Mouse (Mus musculus) neural tube, embryonic 11.5 days (tissue): ENCODE data around the gene Slc30a3. TPM values are rescaled to one million over a fixed set of nuclear protein-coding genes. Genes with fewer than 3 reads are reported as not detected.
A peak's percentile ranks its signal among the peaks of the same experiment; 100 is the strongest.

Source experiments
- ATAC-seq: fragments of 200-750 bp; cut with Nextera tagmentation; 2 replicates; pipeline ENCODE4 v1.8.0; 2017; ENCODE audit warnings: moderate number of reproducible peaks, mild to moderate bottlenecking, moderate TSS enrichment, moderate library complexity; ENCODE audit not compliant: insufficient read depth, low FRiP score, low TSS enrichment
- DNase-seq: peaks from one replicate; pipeline ENCODE4 v3.0.0-alpha.2; 2015; ENCODE audit warnings: low spot score
- H3K27ac ChIP-seq: fragments of 300-500 bp; sonication (generic); 2 replicates; pipeline ENCODE4 v1.5.1; 2014; ENCODE audit warnings: low read depth, mild to moderate bottlenecking, low read length
- H3K27me3 ChIP-seq: fragments of 300-500 bp; sonication (generic); 2 replicates; pipeline ENCODE4 v1.6.1; 2014; ENCODE audit warnings: mild to moderate bottlenecking, low read length, mixed read lengths; ENCODE audit not compliant: control insufficient read depth, insufficient read depth
- H3K36me3 ChIP-seq: fragments of 300-500 bp; sonication (generic); 2 replicates; pipeline ENCODE4 v1.6.1; 2014; ENCODE audit warnings: mild to moderate bottlenecking, low read length, moderate library complexity, mixed read lengths; ENCODE audit not compliant: control insufficient read depth, insufficient read depth
- H3K4me1 ChIP-seq: fragments of 300-500 bp; sonication (generic); 2 replicates; pipeline ENCODE4 v1.6.1; 2014; ENCODE audit warnings: low read length, mixed read lengths; ENCODE audit not compliant: control insufficient read depth, insufficient read depth
- H3K4me2 ChIP-seq: fragments of 300-500 bp; sonication (generic); 2 replicates; pipeline ENCODE4 v1.6.1; 2014; ENCODE audit warnings: low read depth, mild to moderate bottlenecking, moderate library complexity
- H3K4me3 ChIP-seq: fragments of 300-500 bp; sonication (generic); 2 replicates; pipeline ENCODE4 v1.5.1; 2014; ENCODE audit warnings: low read depth, low read length
- H3K9ac ChIP-seq: fragments of 300-500 bp; sonication (generic); 2 replicates; pipeline ENCODE4 v1.6.1; 2014; ENCODE audit warnings: mild to moderate bottlenecking, low read length
- H3K9me3 ChIP-seq: fragments of 300-500 bp; sonication (generic); 2 replicates; pipeline ENCODE4 v1.6.1; 2016; ENCODE audit warnings: low read length; ENCODE audit not compliant: control insufficient read depth
- WGBS: fragments of 180-500 bp; shearing (Covaris S2); extraction: QIAGEN DNeasy Blood & Tissue Kit; methylation state at CpG from one replicate; pipeline ENCODE4 v1.1.7; 2014; 5-methylcytosine and 5-hydroxymethylcytosine counted together
- polyA plus RNA-seq: library from polyadenylated mRNA; unstranded; fragments of >200 nt; fragmentation: Nextera tagmentation; extraction: Ambion mirVana; gene quantifications from 2 replicates; pipeline ENCODE4 v1.2.1, GENCODE M21; 2014

Gene Slc30a3
- 8.1 and 9.2 TPM in 2 replicates for polyA plus RNA-seq

GRCm38 (mm10) chr5:31108000-31108490 lies at the start of gene Slc30a3:
Slc30a3 (minus strand) TSS chr5:31108237.
- ATAC-seq, result no peak
- no peaks in the 10 kb centered on the region for H3K9me3 ChIP-seq
- DNase-seq, result no peak
- H3K36me3 ChIP-seq, result no peaks in the 10 kb centered on the region
- H3K4me1 ChIP-seq, result no peaks in the 10 kb centered on the region
- no peak within 1 kb of the TSS for H3K4me3 ChIP-seq
- H3K27ac ChIP-seq, result no peak within 1 kb of the TSS
- no peak within 1 kb of the TSS for H3K4me2 ChIP-seq
- 89% methylated on average over 18 of the region's 18 CpGs for WGBS
- H3K27me3 ChIP-seq, result no peaks in the 10 kb centered on the region
- H3K9ac ChIP-seq, result no peak within 1 kb of the TSS

DNA sequence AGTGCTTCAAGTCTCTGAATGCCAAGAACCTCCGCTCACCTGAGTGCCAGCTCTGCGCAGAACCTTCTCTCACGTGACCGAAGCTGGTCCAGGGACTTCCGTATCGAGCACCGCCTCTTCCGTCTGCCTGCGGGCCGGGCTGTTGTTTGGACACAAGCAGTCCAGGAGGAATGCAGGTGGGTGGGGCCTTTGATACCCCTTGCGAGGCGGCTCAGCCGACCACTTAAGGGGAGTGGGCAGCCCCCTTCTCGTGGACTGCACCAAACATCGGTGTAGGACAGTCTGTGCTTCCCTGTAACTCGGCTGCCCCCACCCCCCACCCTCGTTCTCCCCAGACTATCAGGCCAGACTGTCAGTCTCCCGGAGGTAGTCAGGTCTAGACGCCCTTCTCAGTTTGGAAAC lies 46.1 kb upstream of the Slc30a3 start, which contains the start of gene Mpv17:
Mpv17 (minus strand) TSS at position 100 of the 402 bp plus-strand sequence.
- Histone ChIP-seq H3K27ac (no peak within 1 kb of the TSS; the same call in 1 of the 2 replicates), H3K9ac (peak within 1 kb of the TSS; percentile 65), H3K9me3 (no peaks in the 10 kb centered on the region), H3K36me3 (peaks cover 13% of the 10 kb centered on the region), H3K4me3 (peak within 1 kb of the TSS; percentile 53), H3K4me1 (peaks cover 4% of the 10 kb centered on the region), H3K4me2 (peak within 1 kb of the TSS; percentile 84), H3K27me3 (no peaks in the 10 kb centered on the region)
- DNase-seq (peak; percentile 83), ATAC-seq (peak; percentile 94)
- WGBS, result under 1% methylated on average over 19 of the region's 19 CpGs

DNA sequence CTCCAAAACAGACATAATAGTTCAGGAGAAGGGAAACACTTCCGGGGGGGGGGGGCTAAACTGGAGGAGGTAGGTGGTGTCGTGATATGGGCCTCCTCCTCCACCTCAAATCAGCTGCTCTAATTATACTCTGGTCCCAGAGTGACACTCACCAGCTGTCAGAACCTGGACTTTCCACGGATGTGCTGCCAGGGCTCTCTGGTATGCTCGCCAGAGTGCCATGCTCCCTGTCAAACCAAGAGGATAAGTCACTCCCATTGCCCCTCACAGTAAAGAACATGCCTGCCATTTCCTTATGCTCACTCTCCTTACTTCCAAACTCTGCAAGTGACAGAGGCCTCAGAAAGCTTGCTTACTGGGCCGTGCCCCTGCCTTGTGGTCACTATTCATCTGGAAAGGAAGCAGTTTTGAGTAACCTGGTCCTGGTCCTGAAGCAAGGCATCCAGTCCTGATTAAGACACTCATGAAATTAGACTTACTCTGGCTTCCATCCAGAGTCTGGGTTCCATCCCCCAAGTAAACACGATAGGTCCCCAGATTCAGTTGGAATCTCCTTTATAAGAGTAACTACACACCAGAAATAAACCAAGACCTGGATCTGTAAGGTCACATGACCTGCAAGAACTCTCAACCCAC lies 45.6 kb upstream of the Slc30a3 start:
- H3K27me3 ChIP-seq, result no peaks in the 10 kb centered on the region
- no peaks in the 10 kb centered on the region for H3K9me3 ChIP-seq
- peak overlapping the region; percentile 65 for H3K9ac ChIP-seq
- 40% methylated on average over 6 of the region's 6 CpGs for WGBS
- H3K36me3 ChIP-seq, result peaks cover 8% of the 10 kb centered on the region; the same call in 1 of the 2 replicates
- 0 out of 2 replicates have a peak, but pooled peaks have one; percentile 20 for ATAC-seq
- peak overlapping the region; percentile 84 for H3K4me2 ChIP-seq
- peaks cover 4% of the 10 kb centered on the region for H3K4me1 ChIP-seq
- peak overlapping the region; percentile 53 for H3K4me3 ChIP-seq
- DNase-seq, result no peak
- H3K27ac ChIP-seq, result no peak overlapping the region

GRCm38 (mm10) chr5:31151746-31152145 lies 43.7 kb upstream of the Slc30a3 start:
- H3K9ac ChIP-seq, result no peak overlapping the region
- no peaks in the 10 kb centered on the region for H3K27me3 ChIP-seq
- 98% methylated on average over 3 of the region's 3 CpGs for WGBS
- ATAC-seq (no peak), DNase-seq (no peak)
- H3K4me1 ChIP-seq, result peaks cover 4% of the 10 kb centered on the region
- H3K9me3 ChIP-seq, result no peaks in the 10 kb centered on the region
- peaks cover 3% of the 10 kb centered on the region; the same call in 1 of the 2 replicates for H3K36me3 ChIP-seq
- H3K4me3 ChIP-seq, result no peak overlapping the region
- no peak overlapping the region for H3K27ac ChIP-seq
- H3K4me2 ChIP-seq, result no peak overlapping the region

GRCm38 (mm10) chr5:31149781-31150180 lies 41.7 kb upstream of the Slc30a3 start:
- no peaks in the 10 kb centered on the region for H3K27me3 ChIP-seq
- H3K27ac ChIP-seq, result no peak overlapping the region
- peaks cover 3% of the 10 kb centered on the region; the same call in 1 of the 2 replicates for H3K36me3 ChIP-seq
- ATAC-seq (no peak), DNase-seq (no peak)
- H3K4me1 ChIP-seq, result peaks cover 4% of the 10 kb centered on the region
- no peak overlapping the region for H3K4me3 ChIP-seq
- WGBS, result 90% methylated on average over 4 of the region's 4 CpGs
- H3K9ac ChIP-seq, result no peak overlapping the region
- H3K9me3 ChIP-seq, result no peaks in the 10 kb centered on the region
- H3K4me2 ChIP-seq, result no peak overlapping the region

- Histone ChIP-seq H3K9me3 (no peaks in the 10 kb centered on the region), H3K27ac (no peak overlapping the region), H3K36me3 (no peaks in the 10 kb centered on the region), H3K4me3 (no peak overlapping the region), H3K4me2 (no peak overlapping the region), H3K27me3 (peaks cover 55% of the 10 kb centered on the region), H3K9ac (no peak overlapping the region), H3K4me1 (0 out of 2 replicates have a peak, but pooled peaks cover 6% of the 10 kb centered on the region)
- WGBS, result 19% methylated on average over 9 of the region's 9 CpGs
- ATAC-seq, result no peak
- peak; percentile 36 for DNase-seq
Measured at GRCm38 (mm10) chr5:31138968-31139425, 31.0 kb upstream of the Slc30a3 start.

DNA sequence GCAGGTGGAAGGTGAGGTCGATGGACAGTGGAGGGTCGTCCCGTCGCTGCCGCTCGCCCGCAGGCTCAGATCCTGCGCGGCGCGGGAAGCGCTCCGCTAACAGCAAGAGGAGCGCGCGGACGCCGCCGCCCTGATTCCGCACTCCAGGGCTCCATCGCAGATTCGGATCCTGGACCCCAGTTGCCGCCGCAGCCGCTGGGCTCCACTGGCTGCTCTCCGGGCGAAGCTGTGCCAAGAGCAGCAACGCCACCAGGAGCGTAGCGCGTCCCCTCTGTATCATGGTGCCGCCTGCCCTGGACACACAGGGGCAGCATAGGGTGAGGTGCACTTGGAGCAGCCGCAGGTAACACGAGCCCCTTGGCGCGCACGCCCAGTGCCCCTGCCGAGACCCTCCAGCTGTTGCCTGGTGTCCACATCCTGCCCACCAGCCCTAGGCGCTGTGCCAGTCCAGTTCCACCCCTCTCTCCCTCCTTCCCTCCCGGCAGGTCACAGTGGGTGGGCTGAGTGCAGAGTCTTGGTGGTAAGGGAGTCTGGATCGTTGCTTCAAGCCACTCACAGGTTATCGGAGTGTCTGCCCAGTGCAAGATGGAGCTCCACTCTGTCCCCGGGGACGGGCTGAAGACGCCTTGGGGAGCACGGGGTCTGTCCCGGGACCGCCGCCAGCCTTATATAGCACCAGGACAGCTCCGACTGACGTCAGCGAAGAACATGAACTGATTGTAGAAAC lies 30.4 kb upstream of the Slc30a3 start, which contains the start of gene Ucn:
Ucn (minus strand) TSS at position 589 of the 727 bp plus-strand sequence.
- H3K27ac ChIP-seq, result no peak within 1 kb of the TSS
- DNase-seq, result peak; percentile 20
- no peak for ATAC-seq
- WGBS, result 2% methylated on average over 52 of the region's 52 CpGs
- H3K9me3 ChIP-seq, result no peaks in the 10 kb centered on the region
- H3K4me1 ChIP-seq, result 0 out of 2 replicates have a peak, but pooled peaks cover 6% of the 10 kb centered on the region
- peak within 1 kb of the TSS; percentile 11 for H3K4me3 ChIP-seq
- H3K36me3 ChIP-seq, result no peaks in the 10 kb centered on the region
- no peak within 1 kb of the TSS for H3K9ac ChIP-seq
- peak within 1 kb of the TSS; percentile 35 for H3K4me2 ChIP-seq
- peaks cover 55% of the 10 kb centered on the region for H3K27me3 ChIP-seq

GRCm38 (mm10) chr5:31137658-31138057 lies 29.6 kb upstream of the Slc30a3 start:
- Histone ChIP-seq H3K27me3 (peaks cover 55% of the 10 kb centered on the region), H3K9me3 (no peaks in the 10 kb centered on the region), H3K4me3 (peak overlapping the region; percentile 11), H3K4me1 (0 out of 2 replicates have a peak, but pooled peaks cover 6% of the 10 kb centered on the region), H3K9ac (no peak overlapping the region), H3K27ac (no peak overlapping the region), H3K4me2 (peak overlapping the region; percentile 35), H3K36me3 (no peaks in the 10 kb centered on the region)
- DNase-seq, result no peak
- WGBS, result under 1% methylated on average over 13 of the region's 13 CpGs
- ATAC-seq, result no peak
